Mouse (Mus musculus) right cerebral cortex, postnatal 4 days (tissue): ENCODE results near the gene Atp11a.

Source experiments
- DNase-seq: peaks from one replicate; pipeline ENCODE4 v3.0.0-alpha.2; 2022

Atp11a gene

GRCm38 (mm10) chr8:12824562-12824961 is 67.7 kb downstream of the Atp11a start:
- no peak for DNase-seq

GRCm38 (mm10) chr8:12825236-12825635 is 68.4 kb downstream of the Atp11a start:
- DNase-seq, result no peak

- no peak for DNase-seq
Observed at GRCm38 (mm10) chr8:12825686-12826237, 68.9 kb downstream of the Atp11a start.

- no peak for DNase-seq
Observed at GRCm38 (mm10) chr8:12827124-12827523, 70.3 kb downstream of the Atp11a start.

GRCm38 (mm10) chr8:12828298-12828697 is 71.5 kb downstream of the Atp11a start:
- no peak for DNase-seq

GRCm38 (mm10) chr8:12829381-12829780 is 72.6 kb downstream of the Atp11a start:
- no peak for DNase-seq

- DNase-seq, result no peak
Observed at GRCm38 (mm10) chr8:12831659-12832589, 75.1 kb downstream of the Atp11a start.

- DNase-seq, result no peak
Observed at GRCm38 (mm10) chr8:12833616-12834015, 76.8 kb downstream of the Atp11a start.

GRCm38 (mm10) chr8:12840834-12841233 is 84.0 kb downstream of the Atp11a start:
- DNase-seq, result no peak

- DNase-seq, result no peak
Observed at GRCm38 (mm10) chr8:12842342-12842995, 85.7 kb downstream of the Atp11a start.

GRCm38 (mm10) chr8:12844347-12844950 is 87.6 kb downstream of the Atp11a start:
- DNase-seq, result no peak

GRCm38 (mm10) chr8:12846447-12846846 is 89.6 kb downstream of the Atp11a start:
- DNase-seq, result no peak

- DNase-seq, result no peak
Observed at GRCm38 (mm10) chr8:12851241-12851640, 94.4 kb downstream of the Atp11a start.

GRCm38 (mm10) chr8:12856038-12856437 is 99.2 kb downstream of the Atp11a start:
- no peak for DNase-seq

GRCm38 (mm10) chr8:12863061-12863460 is 106.2 kb downstream of the Atp11a start:
- no peak for DNase-seq

GRCm38 (mm10) chr8:12863608-12864007 is 106.8 kb downstream of the Atp11a start:
- no peak for DNase-seq

- no peak for DNase-seq
Observed at GRCm38 (mm10) chr8:12865790-12866189, 109.0 kb downstream of the Atp11a start.

- no peak for DNase-seq
Observed at GRCm38 (mm10) chr8:12869661-12870060, 112.8 kb downstream of the Atp11a start.

GRCm38 (mm10) chr8:12870656-12871055 is 113.8 kb downstream of the Atp11a start:
- DNase-seq, result no peak

- DNase-seq, result no peak
Observed at GRCm38 (mm10) chr8:12871461-12871860, 114.6 kb downstream of the Atp11a start.

GRCm38 (mm10) chr8:12872983-12873356 is 116.2 kb downstream of the Atp11a start:
- no peak for DNase-seq

- DNase-seq, result peak; percentile 77
Observed at GRCm38 (mm10) chr8:12873357-12874046, 116.7 kb downstream of the Atp11a start, which contains the start of gene Mcf2l. Gene Mcf2l, plus strand, starts transcription at chr8:12873806.
